Mouse (Mus musculus): ENCODE data around the gene Rom1.
"Not testable (repeated sequence)": the region's sequence is repeated elsewhere in the genome, so short reads cannot be mapped to it uniquely, and the experiment has no call there.

Rom1 gene

DNA sequence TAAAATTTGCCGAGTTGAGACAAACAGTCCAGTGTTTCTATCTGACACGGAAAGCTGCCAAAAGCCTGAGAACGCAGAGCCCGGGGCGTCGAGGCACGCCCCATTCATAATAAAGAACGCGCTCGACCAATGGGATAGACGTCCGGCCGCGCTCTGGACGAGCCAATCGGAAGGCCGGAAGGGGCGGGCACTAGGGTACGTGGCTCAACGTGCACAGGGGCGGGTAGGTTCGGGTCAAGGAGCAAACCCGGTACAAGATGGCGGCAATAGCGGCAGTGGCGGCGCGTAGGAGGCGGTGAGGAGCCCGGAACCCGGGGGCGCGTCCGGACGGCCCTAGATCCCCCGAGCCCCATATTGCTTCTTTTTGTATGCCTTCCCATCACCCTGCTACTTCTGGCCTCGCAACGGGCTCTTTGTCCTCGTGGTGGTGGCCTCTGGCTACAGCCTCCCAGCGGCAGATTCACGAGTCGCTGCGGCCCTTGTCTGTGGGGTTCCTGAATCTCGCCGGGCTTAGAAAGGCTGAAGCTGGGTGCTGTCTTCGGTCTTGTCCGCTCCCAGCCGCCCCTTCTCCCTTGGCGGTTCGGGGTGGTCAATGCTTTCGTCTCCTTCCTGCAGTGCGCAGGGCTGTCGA, 31.2 kb downstream of the Rom1 start, which contains the start of gene Ganab:
TSS of gene Ganab (plus strand) at position 207 of the 631 bp plus-strand sequence.
- DNase-seq (ENCODE audit: low spot score in 2 of 2), result peak; percentile 95

DNA sequence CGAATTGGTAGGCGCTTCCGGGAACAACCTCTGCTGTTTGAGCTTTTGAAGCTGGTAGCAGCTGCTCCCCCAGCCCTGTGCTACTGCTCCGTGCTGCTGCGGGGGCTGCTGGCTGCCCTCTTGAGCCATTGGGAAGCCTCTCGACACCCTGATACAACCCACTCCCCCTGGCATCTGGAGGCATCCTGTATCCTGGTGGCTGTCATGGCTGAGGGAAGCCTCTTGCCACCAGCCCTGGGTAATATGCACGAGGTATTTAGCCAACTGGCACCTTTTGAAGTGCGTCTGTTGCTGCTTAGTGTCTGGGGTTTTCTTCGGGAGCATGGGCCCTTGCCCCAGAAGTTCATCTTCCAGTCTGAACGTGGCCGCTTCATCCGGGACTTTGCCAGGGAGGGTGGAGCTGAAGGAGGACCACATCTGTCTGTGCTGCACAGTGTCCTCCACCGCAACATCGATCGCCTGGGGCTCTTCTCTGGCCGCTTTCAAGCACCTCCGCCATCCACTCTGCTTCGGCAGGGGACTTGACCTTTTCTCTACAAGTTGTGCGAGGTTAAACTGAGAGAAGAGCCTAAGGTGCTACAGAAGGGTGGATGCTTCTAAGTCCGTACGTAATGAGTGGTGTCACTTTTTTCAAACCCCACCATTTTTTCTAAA, 31.8 kb downstream of the Rom1 start:
- DNase-seq (ENCODE audit: low spot score in 2 of 2), result peak in 1 of 2 experiments; percentile 46

DNA sequence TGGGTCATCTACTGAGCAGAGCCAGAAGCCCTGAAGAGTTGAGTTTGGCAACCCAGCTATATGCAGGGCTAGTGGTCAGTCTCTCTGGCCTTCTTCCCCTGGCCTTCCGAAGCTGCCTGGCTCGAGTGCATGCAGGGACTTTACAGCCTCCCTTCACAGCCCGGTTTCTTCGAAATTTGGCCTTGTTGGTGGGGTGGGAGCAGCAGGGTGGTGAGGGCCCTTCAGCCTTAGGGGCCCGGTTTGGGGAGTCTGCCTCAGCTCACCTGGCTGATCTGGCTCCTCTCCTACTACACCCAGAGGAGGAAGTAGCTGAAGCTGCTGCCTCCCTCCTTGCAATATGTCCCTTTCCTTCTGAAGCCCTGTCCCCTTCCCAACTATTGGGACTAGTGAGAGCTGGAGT, 32.9 kb downstream of the Rom1 start:
- DNase-seq (ENCODE audit: low spot score in 2 of 2), result not testable (repeated sequence)

DNA sequence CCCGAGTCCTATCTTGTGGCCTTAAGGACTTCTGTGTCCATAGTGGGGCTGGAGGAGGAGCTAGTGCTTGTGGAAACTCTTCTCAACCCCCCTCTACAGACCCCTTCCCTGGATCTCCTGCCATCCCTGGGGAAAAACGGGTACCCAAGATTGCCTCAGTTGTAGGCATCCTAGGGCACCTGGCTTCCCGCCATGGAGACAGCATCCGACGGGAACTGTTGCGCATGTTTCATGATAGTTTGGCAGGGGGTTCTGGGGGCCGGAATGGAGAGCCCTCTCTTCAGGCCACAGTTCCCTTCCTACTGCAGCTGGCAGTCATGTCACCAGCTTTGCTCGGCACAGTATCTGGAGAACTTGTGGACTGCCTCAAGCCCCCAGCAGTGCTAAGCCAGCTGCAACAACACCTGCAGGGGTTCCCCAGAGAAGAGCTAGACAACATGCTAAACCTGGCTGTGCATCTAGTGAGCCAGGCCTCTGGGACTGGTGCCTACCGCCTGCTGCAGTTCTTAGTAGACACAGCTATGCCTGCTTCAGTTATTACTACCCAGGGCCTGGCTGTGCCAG, 33.7 kb downstream of the Rom1 start:
- DNase-seq (ENCODE audit: low spot score in 2 of 2), result no peak

DNA sequence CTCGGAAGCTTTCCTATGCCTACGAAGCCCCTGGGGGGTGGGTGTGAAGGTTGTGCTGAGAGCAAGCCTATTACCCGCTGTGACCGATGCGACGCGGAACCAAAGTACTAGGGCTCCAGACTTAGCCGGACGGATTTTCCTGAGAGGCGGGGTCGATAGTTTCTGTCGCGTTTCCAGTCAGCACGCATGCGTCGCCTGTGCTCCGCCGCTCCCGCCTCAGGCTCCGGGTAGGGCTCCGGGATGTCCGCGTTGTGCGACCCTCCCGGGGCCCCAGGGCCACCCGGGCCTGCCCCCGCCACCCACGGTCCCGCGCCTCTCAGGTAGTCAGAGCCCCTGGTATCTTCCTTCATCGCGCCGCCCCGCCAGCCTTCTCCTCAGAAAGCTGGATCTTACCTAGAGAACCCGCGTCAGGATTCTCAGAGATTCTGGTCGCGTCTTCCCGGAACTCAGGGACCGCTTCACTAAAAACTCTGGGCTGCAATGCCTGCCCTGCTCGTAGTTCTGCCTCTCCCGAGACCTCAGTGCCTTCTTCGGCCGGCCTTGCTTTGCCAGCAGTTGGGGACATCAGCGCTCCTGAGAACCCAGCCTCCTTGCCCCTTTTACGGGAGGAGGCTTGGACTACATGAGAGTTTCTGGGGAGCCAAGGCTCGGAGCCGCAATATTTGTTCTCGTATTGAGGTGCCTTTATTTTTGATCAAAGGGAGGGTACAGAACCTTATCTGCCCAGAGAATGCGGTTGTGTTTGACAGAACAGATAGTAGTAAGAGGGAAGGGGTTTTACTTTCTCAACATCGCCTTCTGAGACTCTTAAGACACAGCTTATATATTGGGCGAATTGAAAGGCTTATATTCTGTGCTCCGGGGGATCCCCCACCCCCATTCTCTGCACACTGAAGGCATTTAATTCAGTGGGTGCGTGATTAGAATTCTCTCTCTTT, 36.1 kb downstream of the Rom1 start, which contains the start of gene Ints5:
TSS of gene Ints5 (plus strand) at position 177 of the 938 bp plus-strand sequence.
- peak; percentile 73 to 81 for DNase-seq (ENCODE audit: low spot score in 2 of 2)

DNA sequence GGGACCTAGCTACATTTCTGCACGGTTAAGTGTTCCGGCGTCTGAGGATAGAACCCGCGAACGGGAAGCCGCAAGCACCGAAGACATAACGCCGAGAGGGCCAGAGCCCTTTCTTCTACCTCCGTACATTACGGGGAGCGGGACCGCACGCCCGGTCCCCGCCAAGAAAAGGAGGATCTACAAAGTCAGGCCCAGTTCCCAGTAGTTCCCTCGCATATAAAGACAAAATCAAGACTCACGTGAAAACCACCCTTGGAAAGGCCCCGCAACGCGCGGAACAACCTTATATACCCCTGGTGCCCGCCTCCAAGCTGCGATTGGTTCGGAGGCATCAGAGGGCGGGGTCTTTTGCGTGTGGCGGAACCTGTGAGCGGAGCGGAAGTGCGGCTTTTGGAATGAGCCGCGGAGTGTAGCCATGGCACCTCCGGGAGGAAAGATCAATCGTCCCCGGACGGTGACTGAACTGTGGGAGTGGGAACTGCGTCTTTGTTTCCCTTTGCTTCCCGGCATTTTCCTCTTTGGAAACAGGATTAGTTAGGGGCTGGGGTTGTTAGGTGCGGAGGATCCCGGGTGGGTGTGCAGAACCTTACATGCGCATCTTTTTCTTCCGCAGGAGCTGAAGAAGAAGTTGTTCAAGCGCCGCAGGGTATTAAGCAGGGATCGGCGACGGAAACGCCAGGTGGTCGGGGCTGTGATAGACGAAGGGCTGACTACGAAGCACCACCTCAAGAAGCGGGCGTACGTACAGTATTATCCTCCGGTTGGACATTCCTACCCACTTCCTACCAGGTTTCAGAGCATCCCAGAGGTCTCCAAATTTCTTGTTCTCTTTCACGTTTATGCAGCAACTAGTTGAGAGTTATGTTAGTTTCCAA, 40.4 kb downstream of the Rom1 start, which contains the start of the genes 1810009A15Rik and Gm49416:
TSS of gene 1810009A15Rik (plus strand) at position 343 of the 875 bp plus-strand sequence.
TSS of gene Gm49416 (plus strand) at position 416 of the 875 bp plus-strand sequence.
- peak; percentile 89 to 93 for DNase-seq (ENCODE audit: low spot score in 2 of 2)

DNA sequence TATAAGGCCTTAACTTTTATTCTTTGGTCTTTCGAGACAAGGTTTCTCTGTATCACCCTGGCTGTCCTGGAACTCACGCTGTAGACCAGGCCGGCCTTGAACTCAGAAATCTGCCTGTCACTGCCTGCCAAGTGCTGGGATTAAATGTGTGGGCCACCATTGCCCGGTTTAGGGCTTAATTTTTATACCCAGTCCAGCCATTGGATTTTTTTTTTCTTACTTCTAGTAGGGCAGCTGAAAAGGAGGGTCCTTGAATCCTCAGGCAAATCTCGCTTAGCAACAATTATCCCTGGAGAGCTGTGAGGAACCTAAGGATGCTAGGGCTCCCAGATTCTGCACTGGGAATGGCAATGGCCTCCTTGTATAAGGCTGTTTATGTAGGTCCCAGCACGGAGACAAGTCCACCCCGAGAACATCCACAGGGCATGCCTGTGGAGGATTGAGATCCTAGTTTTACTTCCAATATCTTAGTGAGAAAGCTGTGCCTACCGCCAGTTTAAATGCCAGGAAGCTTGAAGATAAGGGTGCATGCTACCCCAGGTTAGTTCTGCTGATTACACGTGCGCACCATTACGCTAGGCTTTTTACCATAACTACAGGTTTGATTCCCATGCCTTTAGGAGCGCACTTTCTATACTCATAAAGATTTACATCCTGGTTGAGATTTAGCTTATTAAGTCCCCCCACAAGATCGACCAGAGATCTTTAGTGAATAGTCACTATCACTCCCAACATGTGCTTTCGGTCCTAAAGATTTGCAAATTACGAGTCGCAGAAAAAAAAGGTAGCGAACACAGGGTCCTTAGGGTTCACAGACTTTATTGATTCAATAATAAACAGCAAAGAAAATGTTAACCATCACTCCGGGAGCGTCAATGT, 41.3 kb downstream of the Rom1 start:
- no peak for DNase-seq (ENCODE audit: low spot score in 2 of 2)

DNA sequence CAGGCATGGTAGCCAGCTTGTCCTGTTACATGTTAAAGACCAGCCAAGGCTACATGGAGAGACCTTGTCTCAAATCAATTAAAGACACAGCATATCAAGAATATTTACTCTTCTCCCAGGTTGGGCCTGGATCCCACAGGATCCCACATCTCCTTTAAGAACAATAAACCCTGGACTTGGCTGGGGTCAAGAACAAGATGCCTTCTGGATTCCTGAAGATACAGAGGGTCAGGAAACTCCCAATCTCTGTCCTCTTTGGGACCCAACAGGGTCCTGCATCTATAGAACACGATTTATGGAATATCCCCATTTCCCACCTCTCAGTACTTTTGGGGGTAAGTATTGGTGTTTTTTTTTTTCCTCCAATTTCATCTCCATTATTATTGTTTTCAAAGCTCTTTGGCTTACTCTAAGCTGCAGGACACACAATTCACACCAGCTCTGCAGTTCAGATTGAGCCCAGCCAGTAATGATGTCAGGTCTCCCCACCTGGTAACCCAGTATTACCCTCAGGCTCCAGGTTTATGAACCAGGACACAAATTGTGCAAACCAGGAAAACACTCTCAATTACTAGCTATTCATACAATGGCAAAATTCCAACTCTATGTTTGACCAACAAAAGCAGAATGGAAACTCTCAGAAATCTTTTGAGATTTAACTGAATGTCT, 42.1 kb downstream of the Rom1 start:
- no peak for DNase-seq (ENCODE audit: low spot score in 2 of 2)

DNA sequence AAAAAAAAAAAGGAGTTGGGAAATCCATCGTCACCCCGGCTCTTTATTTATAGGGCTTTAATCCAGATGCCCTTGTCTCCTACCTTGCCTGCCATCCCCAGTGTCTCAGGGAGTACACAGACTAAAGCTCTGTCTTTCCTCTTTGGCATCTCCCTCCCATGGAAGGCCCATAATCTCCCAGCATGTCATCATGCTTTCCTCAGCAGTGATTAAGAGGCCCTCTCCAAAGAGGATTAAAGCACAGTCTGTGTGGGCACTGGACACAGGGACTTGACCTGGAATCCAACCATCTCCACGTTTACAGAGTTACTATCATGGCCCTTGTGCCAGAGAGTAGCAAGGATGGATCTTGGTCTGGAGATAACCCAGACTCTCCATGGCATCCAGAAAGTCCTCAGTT, 45.5 kb downstream of the Rom1 start, which contains the start of the genes Lbhd1 and Gm49403:
TSS of gene Lbhd1 (plus strand) at position 117 of the 400 bp plus-strand sequence.
TSS of gene Gm49403 (plus strand) at position 315 of the 400 bp plus-strand sequence.
- DNase-seq (ENCODE audit: low spot score in 2 of 2), result no peak

DNA sequence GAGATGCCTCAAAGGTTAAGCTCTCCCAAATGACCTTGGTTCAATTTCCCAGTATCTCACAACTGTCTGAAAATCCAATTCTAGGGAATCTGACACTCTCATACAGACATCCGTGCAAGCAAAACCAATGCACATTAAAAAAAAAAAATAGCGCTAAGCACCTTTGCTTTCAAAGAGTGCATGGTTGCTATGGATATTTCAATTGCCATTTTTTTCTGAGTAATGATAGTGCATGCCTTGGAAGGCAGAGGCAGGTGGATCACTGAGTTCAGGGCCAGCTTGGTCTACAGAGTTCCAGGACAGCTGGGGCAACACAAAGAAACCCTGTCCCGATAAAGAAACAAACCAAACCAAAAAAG, 48.1 kb downstream of the Rom1 start:
- no peak for DNase-seq (ENCODE audit: low spot score in 2 of 2)

DNA sequence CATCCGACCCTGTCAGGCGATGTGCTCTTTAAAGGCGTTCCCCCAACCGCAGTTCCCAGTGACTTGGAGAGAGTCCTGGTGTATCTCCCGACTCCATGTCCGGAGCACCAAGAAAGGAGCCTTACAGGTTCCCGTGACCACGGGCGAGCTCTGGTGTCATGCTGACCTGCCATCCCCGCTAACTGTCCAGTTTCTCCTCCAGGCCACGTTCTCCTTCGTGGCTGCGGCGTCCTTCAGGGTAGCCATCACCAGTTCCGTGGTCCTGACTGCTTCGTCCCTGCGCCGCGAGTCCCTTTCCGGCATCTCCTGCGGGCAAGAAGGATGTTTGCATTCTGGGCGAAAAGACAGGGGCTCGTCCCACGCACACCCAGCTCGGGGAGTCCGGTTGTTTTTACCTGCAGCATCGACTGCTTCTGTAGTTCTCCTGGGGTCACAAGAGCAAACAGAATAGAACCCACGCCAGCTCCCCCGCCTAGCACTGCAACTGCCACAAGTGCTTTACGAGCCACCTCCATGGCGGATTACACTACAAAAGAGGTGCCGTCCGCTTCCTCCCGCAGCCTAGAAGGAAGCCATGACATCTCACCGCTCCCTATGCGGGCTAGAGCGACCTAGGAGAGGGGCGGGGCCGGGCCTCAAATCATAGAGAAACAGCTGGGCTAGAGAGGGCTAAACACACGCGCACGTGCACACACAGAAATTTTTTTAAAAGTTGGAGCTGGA, 48.7 kb downstream of the Rom1 start, which contains the start of gene Uqcc3:
TSS of gene Uqcc3 (minus strand) at position 613 of the 723 bp plus-strand sequence.
- DNase-seq (ENCODE audit: low spot score in 2 of 2), result peak; percentile 85 to 87
